Mouse (Mus musculus) activated CD4-positive, CD25-positive, alpha-beta regulatory T cell (primary cell): Measurements from ENCODE around the gene Rsl1d1. TPM values are rescaled to one million over a fixed set of nuclear protein-coding genes. Genes with fewer than 3 reads are reported as not detected.

Source experiments
- polyA plus RNA-seq, 2 experiments: library from polyadenylated mRNA; unstranded; fragments of 100-300 nt; shearing (Covaris generic); gene quantifications; one replicate each; pipeline ENCODE4 v1.2.1; 2017

Rsl1d1 gene
- polyA plus RNA-seq: 100 to 1,000 TPM; 125 to 191 TPM

GRCm38 (mm10) chr16:11202571-11203554 is at the start of gene Rsl1d1:
TSS of gene Rsl1d1 (minus strand) at chr16:11203331.

GRCm38 (mm10) chr16:11176208-11176883 is 26.8 kb downstream of the Rsl1d1 start, which contains the start of gene Zc3h7a:
TSS of gene Zc3h7a (minus strand) at chr16:11176393.

Other genes with a start within 250 kb of the Rsl1d1 start
- 1 to 10 TPM in 1 of 2 experiments, under 1 TPM in 1; 0.85 to 1.6 TPM for gene Snn, start 142.4 kb downstream of the Rsl1d1 start, polyA plus RNA-seq
- 10 to 100 TPM; 34.5 to 44.2 TPM for gene Litaf, start 137.2 kb downstream of the Rsl1d1 start, polyA plus RNA-seq
- gene Txndc11, start 68.7 kb downstream of the Rsl1d1 start, polyA plus RNA-seq: 10 to 100 TPM; 38.2 to 43.7 TPM
- gene Zc3h7a, start 26.9 kb downstream of the Rsl1d1 start, polyA plus RNA-seq: 100 to 1,000 TPM; 249 to 291 TPM
- gene Gspt1, start 51.0 kb upstream of the Rsl1d1 start, polyA plus RNA-seq: 10 to 100 TPM; 82.6 to 83.8 TPM
- under 1 TPM in 1 of 2 experiments, not detected in 1; 0.43 TPM for gene Tnfrsf17, start 110.5 kb upstream of the Rsl1d1 start, polyA plus RNA-seq
- gene Snx29, start 119.6 kb upstream of the Rsl1d1 start, polyA plus RNA-seq: 10 to 100 TPM; 13.7 to 15.0 TPM